Mouse (Mus musculus): ENCODE measurements at regions not wholly inside any gene's neighbourhood (a gene's known extent, or its start where the extent isn't known, plus 50 kb on each side); places are given as distances from the start of the nearest gene placed in this dataset.
"Not testable (repeated sequence)": the region's sequence is repeated elsewhere in the genome, so short reads cannot be mapped to it uniquely, and the experiment has no call there.

DNA sequence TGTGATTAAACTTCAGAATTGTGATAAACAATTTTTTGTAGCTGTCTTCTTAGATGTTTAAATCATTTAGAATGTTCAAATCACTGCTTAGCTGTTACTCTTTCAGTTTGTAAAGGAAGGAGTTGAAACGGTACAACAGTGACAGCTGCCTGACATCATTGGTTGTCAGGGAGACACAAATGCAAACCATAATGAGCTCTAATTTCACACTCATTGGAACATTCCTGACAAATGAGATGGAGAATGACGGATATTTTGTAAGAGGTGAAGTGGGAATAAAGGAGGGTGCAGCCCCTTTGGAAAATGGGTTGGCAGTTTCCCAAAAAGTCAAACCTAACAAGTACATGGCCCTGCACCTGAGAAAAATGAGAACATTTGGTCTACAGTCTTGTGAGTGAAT, 62.5 kb downstream of the Rad51ap2 start:
- peak; percentile 17 for DNase-seq

DNA sequence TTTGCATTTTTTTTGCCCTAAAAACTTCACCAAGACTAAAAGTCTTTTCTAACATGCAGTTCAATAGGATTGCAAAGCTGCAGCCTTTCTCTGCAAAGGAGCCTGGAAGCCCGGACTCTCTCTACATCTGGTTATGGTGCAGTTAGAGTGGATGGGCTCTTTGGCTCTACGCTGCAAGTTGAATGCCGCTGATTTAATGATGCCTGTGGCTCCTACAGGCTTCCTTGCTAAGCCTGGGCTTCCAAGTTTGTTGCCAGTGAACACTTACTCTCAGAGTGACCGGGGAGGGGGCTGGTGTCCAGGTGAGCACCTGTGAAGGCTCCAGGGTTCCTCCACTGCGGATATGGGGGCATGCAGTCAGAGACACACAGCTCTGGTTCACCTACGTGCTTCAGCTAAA, 107.0 kb downstream of the Rad51ap2 start:
- DNase-seq, result no peak

DNA sequence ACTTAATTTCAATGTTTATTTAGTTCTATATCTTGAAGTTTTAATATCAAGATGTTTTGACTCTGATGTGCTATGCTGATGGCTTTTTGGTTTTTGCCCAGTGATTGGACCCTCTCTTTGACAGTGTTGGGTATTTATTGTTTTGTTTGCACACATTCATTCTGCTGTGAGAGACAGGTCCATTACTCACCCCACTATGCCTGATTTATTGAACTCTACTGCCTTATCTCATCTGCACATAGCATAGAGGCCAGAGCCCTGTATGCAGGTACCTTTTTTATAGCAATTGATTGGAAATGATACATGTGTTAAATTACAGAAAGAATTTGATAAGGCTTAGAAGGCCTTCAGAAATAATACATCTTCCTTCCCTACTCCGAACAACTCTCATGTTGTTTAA, 114.3 kb downstream of the Rad51ap2 start:
- no peak for DNase-seq

DNA sequence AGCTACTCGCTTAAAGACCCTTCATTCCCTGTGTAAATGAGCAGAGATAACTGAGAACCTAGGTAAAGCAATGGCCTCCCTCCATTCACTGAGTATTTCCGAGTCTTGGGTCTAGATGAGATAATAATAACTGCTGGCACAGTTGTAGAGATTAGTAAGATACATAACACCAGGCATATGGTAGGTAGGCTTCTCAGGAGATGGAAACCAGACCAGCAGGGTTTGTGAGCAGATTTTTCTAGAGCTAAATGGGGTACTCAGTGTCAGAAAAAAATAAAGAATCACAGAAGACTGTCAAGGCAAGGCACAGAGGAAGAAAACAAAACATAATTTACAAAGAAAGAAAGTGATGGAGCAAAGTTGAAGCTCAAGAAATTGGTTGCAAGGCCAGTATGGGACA, 148.1 kb downstream of the Rad51ap2 start:
- no peak for DNase-seq

DNA sequence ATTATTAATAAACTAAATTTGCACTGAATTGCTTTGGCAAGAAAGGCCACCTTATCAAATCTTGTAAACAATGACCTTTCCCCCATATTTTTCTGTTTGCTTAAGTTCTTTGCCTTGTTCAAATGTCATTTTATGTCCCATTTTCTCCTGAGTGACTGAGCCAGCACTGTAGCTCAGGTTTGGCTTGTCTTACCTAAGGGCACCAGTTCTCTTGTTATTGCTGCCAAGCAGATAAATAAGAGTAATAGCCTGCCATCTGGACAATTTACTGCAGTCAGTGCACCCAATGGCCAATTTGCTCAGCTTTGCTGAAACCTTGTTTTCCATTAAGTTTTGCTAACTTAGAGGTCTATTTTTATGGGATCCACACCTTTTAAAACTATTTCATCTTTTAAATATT, 152.9 kb downstream of the Rad51ap2 start:
- DNase-seq, result no peak

DNA sequence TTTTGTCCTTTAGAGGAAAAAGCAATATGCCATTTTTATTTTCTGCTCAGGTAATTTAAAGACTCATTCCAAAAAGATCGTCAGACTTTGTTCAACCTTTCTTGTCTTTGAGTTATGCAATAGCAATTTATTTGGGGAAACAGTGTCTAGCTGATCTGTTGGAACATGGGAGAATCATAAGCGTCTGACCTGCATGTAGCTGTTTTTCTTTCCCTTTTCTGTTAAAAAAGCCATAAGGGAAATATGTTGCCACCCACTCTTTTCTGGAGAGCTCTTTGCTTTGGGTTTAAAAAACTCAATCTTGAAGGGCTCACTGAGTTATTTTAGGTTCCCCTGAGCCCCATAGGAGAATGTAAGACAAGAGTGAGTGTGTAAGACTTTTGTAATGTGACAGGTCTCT, 155.8 kb downstream of the Rad51ap2 start:
- no peak for DNase-seq

DNA sequence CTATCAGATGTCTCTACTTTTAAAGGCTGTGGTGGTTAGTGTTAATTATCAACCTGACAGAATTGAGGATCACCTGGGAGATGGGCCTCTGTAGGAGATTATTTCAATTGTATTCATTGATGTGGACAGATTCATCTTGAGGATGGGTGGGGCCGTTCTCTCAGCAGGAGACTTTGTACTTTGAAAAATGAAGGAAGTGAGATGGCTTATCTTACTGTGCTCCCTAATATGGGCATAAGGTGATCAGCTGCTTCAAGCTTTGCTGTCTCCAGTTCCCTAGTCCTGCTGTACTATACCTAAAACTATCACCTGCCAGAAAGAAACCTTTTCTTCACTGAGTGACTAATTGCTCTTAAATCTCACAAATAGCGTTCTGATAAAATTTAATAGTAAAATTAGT, 159.4 kb downstream of the Rad51ap2 start:
- no peak for DNase-seq

DNA sequence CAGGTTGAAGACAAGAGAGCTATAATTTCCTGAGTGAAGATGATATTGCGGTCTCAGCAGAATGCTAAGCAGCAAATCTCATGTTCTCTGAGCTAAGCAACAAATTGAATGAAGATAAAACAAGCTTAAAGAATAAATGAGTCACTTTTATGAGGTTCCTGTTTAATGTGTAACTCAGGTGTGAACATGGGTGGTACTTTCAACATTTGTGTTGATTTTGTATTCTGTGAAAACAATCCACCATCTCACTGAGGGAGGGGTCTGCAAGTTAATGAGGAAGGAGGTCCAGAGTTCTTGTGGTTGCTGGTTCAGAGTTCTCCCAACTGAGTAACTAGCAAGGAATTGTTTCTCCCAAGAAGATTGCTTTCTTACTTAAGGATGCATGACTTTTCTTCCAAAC, 167.7 kb downstream of the Rad51ap2 start:
- DNase-seq, result no peak

DNA sequence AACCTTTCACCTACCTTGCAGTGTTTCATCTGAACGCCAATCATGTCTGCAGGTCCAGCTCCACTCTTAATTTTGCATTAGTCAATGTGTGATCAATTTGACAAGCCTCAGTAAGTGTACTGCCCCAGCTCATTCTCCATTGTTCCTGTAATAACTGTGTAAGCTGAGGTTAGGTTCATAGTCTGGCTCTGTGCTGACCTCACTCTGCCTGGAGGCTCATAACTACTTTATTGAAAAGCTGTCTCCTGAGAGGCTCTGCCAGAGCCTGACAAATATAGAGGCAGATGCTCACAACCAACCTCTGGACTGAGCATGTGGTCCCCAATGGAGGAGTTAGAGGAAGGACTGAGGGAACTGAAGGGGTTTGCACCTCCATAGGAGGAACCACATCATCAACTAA, 174.3 kb downstream of the Rad51ap2 start:
- DNase-seq, result no peak

DNA sequence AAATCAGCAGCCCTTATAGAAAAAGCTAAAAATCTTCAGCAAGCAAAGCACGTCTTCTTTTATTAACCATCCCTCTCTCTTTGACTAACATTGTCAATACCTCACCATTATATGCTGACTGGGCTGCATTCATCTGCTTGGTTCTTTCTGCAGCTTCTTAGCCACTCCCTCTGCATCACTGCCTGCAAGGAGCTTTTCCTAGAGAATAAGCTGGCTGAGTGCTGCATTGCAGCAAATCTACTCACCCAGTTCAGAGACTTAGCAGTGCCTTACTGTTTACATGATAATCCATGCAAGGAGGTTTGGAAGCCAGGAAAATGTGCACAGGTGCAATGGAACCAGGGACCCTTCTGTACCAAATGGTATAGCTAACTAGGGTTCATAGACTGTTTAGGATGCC, 175.9 kb downstream of the Rad51ap2 start:
- DNase-seq, result no peak

DNA sequence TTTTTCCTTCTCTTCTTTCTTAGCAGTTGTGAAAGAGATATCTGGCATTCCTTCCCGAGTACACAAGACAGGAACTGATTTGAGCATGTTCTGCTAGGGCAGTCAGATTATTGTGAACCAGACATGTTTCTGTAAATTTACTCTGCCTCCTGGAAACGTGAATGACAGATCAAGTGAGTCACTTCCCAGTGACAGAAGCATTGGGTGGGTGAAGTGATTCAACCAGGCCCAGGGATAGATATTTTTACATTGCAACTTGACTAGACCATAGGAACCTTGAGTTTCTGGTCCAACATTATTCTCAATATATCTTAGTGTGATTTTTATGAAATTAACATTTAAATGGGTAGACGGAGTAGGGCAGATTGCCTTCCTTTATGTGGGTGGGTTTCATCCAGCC, 217.4 kb downstream of the Rad51ap2 start:
- no peak for DNase-seq

DNA sequence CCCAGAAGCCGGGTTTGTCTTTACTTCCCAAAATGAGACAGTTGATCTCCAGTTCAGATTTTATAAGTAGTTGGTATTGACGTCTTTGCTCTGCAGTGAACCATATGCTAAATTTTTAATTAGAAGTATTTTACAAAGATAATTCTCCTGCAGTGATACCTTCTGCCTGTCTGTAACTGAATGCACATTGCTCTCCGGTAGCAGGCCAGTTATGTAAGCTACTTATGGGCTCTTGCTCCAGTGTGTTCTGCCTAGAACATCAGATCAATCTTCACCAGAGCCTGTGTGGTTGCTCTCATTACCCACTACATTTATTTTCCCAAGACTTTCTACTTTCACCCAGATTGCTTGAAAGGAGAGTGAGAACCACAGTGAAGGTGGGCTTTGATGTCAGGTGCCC, 238.9 kb downstream of the Rad51ap2 start:
- DNase-seq, result no peak

DNA sequence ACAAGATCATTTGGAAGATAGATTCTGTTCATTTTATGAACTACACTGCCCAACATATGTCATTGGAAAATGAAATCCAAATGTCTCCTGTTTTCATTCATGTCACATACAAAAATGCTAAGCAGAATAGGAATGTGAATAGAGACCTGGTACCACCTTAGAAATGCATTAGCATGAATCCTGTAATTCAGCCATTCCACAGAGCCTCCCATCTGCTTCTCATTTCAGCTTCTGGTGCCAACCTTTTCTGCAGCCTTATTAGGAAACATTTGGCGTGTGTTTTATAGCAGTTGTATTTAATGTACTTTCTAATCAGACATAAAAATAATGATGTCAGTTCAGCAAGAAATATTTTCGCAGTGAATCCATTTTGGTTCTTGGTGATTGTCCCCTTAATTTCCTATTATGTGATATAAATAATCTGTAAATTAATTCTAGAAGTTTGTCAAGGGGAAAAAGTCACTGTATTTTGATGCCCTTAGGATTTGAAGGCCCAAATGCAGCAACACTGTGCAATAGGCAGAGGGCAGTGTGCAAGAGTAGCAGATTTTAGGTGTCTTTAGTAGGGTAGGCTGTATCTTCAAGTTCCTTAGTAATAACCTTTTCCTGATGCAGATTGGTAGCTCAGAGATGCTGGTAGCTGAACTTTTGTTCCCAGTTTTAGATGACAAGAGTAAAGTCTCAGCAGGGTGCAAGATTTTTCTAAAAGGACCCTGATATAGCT, 253.2 kb downstream of the Rad51ap2 start:
- no peak for DNase-seq

DNA sequence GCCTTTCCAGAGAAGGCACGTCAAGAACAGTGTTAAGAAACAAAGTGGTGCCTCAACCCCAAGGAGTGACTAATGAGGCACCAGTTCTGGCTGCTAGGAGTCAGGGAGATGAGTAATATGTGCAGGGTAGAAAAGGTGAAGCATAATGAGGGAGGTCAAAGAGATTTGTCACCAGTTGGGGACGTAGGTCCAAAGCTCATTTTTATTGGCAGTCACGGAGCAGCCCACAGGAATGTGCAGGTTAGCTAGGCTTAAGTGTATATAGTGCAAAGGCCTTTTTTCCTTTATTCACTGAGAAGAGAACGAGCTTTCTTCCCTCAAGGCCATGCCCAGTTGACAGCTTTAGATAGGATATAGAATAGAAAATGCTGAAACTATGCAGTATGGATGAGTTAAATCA, 261.8 kb downstream of the Rad51ap2 start:
- DNase-seq, result no peak

DNA sequence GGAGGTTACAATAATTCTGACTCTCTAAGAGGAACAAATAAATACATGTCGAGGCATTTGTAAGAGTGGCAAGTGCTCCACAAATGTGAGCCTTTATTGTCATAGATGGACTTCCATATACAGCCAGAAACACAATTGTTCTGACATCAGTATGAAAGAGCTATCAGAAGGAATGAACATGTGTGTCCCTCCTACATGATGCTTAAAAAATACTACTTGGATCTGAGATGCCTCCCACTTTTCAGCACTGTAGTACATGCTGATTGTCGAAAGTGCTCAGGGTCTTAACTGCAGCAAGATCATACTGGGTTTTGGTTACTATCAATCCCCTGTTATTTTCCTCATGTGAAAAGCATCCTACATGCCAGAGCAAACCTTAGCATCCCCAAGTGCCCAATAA, 295.6 kb downstream of the Rad51ap2 start:
- DNase-seq, result no peak

DNA sequence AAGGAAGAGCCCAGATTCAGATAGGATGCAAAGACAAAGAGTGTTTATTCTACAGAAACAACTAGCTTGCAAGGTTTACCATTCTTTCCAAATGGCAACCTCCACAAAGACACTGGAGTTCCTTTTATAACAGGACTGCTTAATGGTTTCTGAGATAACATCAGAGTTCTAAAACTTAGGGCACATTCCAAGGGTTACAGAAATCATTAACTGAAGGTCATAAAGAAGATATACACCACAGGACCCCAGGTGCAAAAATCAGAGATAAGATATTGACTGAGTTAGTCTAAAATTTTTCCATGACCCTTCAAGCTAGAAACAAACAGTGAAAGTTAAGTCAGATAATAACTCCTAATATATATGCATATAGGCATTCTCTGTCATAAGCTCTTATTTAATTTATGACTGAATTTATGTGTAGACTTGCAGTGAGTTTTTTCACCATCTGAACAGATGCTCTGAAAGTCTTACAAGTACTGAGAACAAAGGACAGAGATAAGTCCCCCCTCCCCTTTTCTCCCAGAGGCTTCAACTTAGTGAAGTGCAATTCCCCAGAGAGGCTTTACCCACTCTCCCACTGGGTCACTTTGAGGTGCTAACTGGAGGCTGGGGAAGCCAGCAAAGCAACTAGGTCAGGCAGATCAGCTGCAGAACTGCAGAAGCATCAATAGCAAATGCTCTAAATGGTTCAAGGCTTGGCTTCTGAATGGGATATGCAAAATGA, 298.5 kb downstream of the Rad51ap2 start:
- DNase-seq, result no peak

DNA sequence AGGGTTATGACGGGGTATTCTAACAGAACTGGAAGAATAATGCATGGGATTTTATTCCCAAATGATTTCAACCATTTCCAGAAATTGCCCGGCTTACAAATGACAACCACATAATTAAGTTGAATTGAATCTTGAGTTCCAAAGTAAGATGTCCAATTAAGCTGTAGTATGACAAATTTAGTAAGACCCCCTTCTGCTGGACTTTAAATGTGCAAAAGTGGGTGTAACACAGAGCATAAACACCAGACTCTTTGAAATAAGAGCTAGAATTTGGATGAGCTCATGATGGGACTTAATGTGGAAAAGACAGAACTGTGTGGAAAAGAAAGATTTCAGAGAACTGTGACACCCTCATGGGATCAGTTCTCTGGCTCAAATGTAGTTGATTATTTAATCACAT, 346.4 kb downstream of the Rad51ap2 start:
- DNase-seq, result no peak

DNA sequence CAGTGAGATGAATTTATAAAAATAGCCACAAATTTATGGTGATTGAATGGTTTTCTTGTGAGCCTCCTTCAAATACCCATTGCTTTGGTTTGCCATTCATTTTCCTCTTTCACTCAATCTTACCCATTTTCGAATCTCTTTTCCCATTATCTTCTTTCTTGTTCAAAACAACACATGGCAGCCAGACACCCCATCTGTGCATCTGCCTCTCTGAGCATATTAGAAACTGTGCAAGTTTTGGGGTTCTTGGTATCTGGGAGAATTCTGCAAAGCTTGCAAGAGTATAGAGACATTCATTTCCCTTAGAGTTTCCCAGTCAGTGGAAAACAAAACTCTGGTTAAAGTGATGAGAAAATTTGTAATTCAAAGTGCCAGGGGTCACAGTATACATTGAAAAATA, 347.3 kb downstream of the Rad51ap2 start:
- no peak for DNase-seq

DNA sequence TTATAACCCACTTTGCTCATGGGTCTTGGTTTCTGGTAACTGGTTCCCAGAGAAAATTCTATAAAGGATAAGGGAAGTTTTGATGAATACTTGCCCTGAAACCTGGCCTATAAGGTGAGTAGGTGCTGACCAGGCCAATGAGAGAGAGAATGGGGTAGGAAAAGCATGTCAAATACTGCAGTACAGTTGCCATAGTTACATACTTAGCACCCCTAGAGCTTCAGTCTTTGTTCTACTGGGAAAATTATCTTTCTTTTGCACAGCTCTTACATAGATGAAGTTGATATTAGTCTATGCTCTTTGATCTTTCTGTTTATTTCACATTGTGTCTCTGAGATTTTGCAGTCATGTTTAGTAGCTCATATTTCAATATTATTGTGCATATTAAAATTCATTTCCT, 373.8 kb downstream of the Rad51ap2 start:
- DNase-seq, result no peak

DNA sequence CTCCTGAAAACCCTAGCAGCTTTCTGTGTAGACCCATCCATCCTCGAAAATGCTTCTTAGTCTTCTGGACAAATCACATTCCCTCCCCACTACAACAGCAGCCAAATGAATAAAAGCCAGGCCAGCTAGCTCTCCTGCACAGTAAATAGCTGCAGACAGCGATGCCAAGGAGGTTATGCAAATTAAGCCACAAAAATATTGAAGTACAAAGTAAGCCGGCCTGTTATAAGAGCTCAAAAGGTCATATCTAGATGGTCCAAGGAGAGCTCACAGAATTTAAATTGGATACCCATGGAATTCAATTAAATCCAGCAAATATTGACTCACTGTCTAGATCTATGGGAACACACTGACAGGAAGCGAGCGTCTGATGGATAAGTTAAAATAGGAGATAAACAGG, 375.4 kb downstream of the Rad51ap2 start:
- no peak for DNase-seq

DNA sequence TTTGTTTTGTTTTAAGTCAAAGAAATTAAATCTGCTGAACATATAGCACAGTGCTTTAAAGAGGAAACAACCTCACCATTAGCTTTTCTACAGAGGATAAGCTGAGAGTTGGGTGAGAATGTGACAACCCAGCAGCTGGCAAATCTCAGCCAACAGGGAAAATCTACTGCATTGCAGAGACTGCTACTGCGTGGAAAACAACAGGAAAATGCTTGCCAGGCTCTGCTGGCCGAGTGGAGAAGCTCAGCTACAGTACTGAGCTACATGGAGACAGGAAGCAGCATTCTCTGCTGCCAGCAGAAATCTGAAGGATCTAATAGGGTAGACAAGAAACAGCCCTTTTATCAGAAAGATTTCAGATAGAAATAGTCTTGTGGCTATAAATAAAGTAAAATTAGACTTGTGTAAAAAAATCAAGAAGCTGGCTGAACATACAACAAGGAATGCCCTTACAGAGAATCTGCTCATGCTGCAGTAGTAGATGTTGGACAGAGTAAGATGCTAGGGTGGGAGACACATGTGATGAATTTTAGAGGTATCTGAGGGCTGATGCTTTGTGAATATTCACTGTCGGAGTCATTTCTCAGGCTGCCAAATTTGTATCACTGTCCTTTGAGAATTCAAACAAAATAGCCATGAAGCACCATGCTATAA, 382.1 kb downstream of the Rad51ap2 start:
- DNase-seq, result no peak

DNA sequence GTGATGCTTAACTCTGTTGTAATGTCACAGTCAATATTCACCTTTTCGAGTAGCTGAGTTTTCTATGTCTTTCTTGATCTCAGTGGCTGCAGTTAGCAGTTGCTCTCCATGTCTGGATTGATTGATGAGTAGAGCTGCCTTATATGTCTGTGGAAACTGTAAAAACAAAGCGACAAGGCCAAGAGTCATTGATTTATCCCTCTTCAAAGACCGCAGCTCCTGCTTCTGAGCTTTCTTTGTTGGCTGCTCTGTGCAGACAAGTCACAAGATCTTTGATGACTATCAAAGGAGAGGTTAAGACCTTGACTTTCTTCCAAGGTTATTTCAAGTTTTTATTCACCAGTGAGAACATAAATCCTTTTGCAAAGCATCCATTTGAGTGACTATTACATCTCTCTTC, 395.2 kb downstream of the Rad51ap2 start:
- no peak for DNase-seq

DNA sequence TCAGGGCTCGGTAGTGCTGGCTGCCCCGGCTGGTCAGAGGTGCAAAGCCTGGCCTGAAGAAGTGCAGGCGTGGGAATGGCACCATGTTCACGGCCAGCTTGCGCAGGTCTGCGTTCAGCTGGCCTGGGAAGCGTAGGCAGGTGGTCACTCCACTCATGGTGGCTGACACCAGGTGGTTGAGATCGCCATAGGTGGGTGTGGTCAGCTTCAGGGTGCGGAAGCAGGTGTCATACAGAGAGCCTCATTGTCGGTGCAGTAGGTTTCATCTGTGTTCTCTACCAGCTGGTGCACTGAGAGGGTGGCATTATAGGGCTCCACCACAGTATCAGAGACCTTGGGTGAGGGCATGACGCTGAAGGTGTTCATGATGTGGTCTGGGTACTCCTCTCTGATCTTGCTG, 380.1 kb upstream of the Fam49a start:
- DNase-seq, result not testable (repeated sequence)

DNA sequence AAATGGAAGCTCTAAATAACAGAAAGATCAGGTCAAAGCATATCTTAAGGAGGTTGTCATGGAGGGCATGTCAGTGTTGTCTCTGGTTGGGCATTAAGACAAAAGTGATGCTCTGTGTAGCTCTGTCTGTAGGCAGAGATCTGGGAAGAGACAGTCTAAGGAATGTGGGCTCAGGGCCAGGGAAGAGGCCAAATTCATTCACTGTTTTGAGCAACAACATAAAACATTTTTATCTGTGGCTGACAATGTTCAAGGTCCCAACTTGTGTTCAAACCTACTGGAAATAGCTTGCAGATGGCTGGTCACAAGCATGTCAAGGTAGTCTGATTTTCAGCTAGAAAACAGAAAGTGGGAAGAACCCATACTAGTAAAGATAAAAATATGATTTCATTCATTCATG, 374.6 kb upstream of the Fam49a start:
- no peak for DNase-seq

Measured in retina, postnatal 1 day (tissue).